In genomic region chr7:44557629-44558028, GRCm38 (mm10) we compare ENCODE assay signal across 25 mouse cellular contexts. TPM values are rescaled to one million over a fixed set of nuclear protein-coding genes. Genes with fewer than 3 reads are reported as not detected.
A peak's percentile ranks its signal among the peaks of the same experiment; 100 is the strongest.
DNase-seq lines count a peak whose midpoint lies in the region; ATAC-seq and TF ChIP-seq lines count a peak whose summit lies in the region.
"Had no signal": no experiment of that assay in that cellular context is flagged by ENCODE, and none has a peak within 500 bp of the region (broad histone marks: within the 10 kb centered on the region; RNA-seq: fewer than 3 reads in every experiment).

No protein-coding gene starts in this region.

- no peak overlapping the region for H3K4me2 ChIP-seq in heart, embryonic 12.5 days
- H3K4me2 ChIP-seq in midbrain, embryonic 16.5 days (ENCODE audit: low read length) = no peak overlapping the region
- H3K4me2 ChIP-seq in midbrain, postnatal 0 days (ENCODE audit: low read depth, low read length, poor library complexity, severe bottlenecking) = no peak overlapping the region
- H3K4me2 ChIP-seq in intestine, postnatal 0 days (replicated peaks; ENCODE audit: low read depth) = no peak overlapping the region
- H3K4me2 ChIP-seq: forebrain, embryonic 13.5 days; heart, embryonic 15.5 days; hindbrain, embryonic 12.5 days; hindbrain, embryonic 15.5 days had no signal

- H3K9ac ChIP-seq in heart, embryonic 12.5 days = peak overlapping the region; percentile 51
- 0 out of 2 replicates have a peak overlapping the region, but pooled peaks have one; percentile 7 for H3K9ac ChIP-seq in midbrain, embryonic 16.5 days (ENCODE audit: low read depth, low read length)
- no peak overlapping the region for H3K9ac ChIP-seq in midbrain, postnatal 0 days (replicated peaks; ENCODE audit: low read length, poor library complexity, severe bottlenecking)
- H3K9ac ChIP-seq in intestine, postnatal 0 days (ENCODE audit: low read depth, low read length) = no peak overlapping the region
- H3K9ac ChIP-seq: forebrain, embryonic 13.5 days; heart, embryonic 15.5 days; hindbrain, embryonic 12.5 days; hindbrain, embryonic 15.5 days had no signal

- H3K9me3 ChIP-seq in heart, embryonic 12.5 days (replicated peaks) = no peaks in the 10 kb centered on the region
- no peaks in the 10 kb centered on the region for H3K9me3 ChIP-seq in midbrain, embryonic 16.5 days (replicated peaks; ENCODE audit: control insufficient read depth, low read length, poor library complexity, severe bottlenecking)
- no peaks in the 10 kb centered on the region for H3K9me3 ChIP-seq in midbrain, postnatal 0 days (ENCODE audit: low read length)
- no peaks in the 10 kb centered on the region for H3K9me3 ChIP-seq in intestine, postnatal 0 days (ENCODE audit: control insufficient read depth)
- H3K9me3 ChIP-seq: forebrain, embryonic 10.5 days; forebrain, embryonic 13.5 days; heart, embryonic 15.5 days; hindbrain, embryonic 12.5 days; hindbrain, embryonic 15.5 days had no signal

- H3K27ac ChIP-seq in heart, embryonic 12.5 days (ENCODE audit: poor library complexity, severe bottlenecking) = no peak overlapping the region
- no peak overlapping the region for H3K27ac ChIP-seq in midbrain, embryonic 16.5 days (ENCODE audit: low read length)
- H3K27ac ChIP-seq in midbrain, postnatal 0 days (ENCODE audit: low read depth, low read length) = no peak overlapping the region
- H3K27ac ChIP-seq in intestine, postnatal 0 days (ENCODE audit: low read depth, low read length) = peak overlapping the region; percentile 70
- H3K27ac ChIP-seq: forebrain, embryonic 10.5 days; forebrain, embryonic 13.5 days; heart, embryonic 15.5 days; hindbrain, embryonic 12.5 days; hindbrain, embryonic 15.5 days had no signal

- intact Hi-C loops in heart, postnatal 25 days (cut with DNase I) = no loop called here

- 58% methylated on average over 2 of the region's 2 CpGs for WGBS in heart, embryonic 12.5 days
- WGBS in midbrain, embryonic 16.5 days = 71% methylated on average over 2 of the region's 2 CpGs
- 71% methylated on average over 2 of the region's 2 CpGs for WGBS in midbrain, postnatal 0 days
- 64% methylated on average over 2 of the region's 2 CpGs for WGBS in intestine, postnatal 0 days

- no peak for DNase-seq in heart, postnatal 25 days (ENCODE audit: low spot score)
- DNase-seq in midbrain, postnatal 0 days (ENCODE audit: low spot score) = no peak
- DNase-seq in layer of hippocampus, adult 18-20 months (ENCODE audit: low spot score in 2 of 2) = no peak
- DNase-seq: adrenal gland, postnatal 10 days; adrenal gland, postnatal 36 days; B cell, adult 2 months; cerebellum, adult 18-20 months; cerebellum, adult 9-10 months; cerebellum, postnatal 14 days; gastrocnemius, postnatal 14 days; heart, adult 18-20 months; heart, postnatal 10 days; kidney, adult 2 months had no signal

- no peak overlapping the region for H3K4me3 ChIP-seq in heart, embryonic 12.5 days
- H3K4me3 ChIP-seq in midbrain, embryonic 16.5 days (ENCODE audit: low read depth, low read length) = no peak overlapping the region
- no peak overlapping the region for H3K4me3 ChIP-seq in midbrain, postnatal 0 days (ENCODE audit: low read depth, low read length)
- H3K4me3 ChIP-seq in intestine, postnatal 0 days (ENCODE audit: low read depth, low read length) = no peak overlapping the region
- H3K4me3 ChIP-seq: forebrain, embryonic 10.5 days; forebrain, embryonic 13.5 days; heart, embryonic 15.5 days; hindbrain, embryonic 12.5 days; hindbrain, embryonic 15.5 days had no signal

- no peaks in the 10 kb centered on the region for H3K36me3 ChIP-seq in heart, embryonic 12.5 days
- no peaks in the 10 kb centered on the region for H3K36me3 ChIP-seq in midbrain, embryonic 16.5 days (ENCODE audit: control insufficient read depth, insufficient read depth, low read length)
- H3K36me3 ChIP-seq in midbrain, postnatal 0 days (ENCODE audit: insufficient read depth, low read length) = no peaks in the 10 kb centered on the region
- H3K36me3 ChIP-seq in intestine, postnatal 0 days (ENCODE audit: control insufficient read depth, insufficient read depth) = no peaks in the 10 kb centered on the region
- H3K36me3 ChIP-seq: heart, embryonic 15.5 days; hindbrain, embryonic 12.5 days; hindbrain, embryonic 15.5 days had no signal

- ATAC-seq in heart, embryonic 12.5 days (ENCODE audit: insufficient number of reproducible peaks, low FRiP score) = no peak
- ATAC-seq in midbrain, embryonic 16.5 days = no peak
- ATAC-seq in midbrain, postnatal 0 days (ENCODE audit: low FRiP score) = no peak
- ATAC-seq in intestine, postnatal 0 days = no peak
- ATAC-seq: activated CD4-positive, CD25-positive, alpha-beta regulatory T cell, adult 4 months; forebrain, embryonic 13.5 days; forebrain, embryonic 16.5 days had no signal

- H3K27me3 ChIP-seq in heart, embryonic 12.5 days (replicated peaks) = peaks cover 15% of the 10 kb centered on the region; the same call in 1 of the 2 replicates
- H3K27me3 ChIP-seq in midbrain, embryonic 16.5 days (ENCODE audit: control insufficient read depth, insufficient read depth, low read depth, low read length) = peaks cover 6% of the 10 kb centered on the region; the same call in 1 of the 2 replicates
- 0 out of 2 replicates have a peak, but pooled peaks cover 3% of the 10 kb centered on the region for H3K27me3 ChIP-seq in midbrain, postnatal 0 days (ENCODE audit: insufficient read depth, low read length)
- H3K27me3 ChIP-seq in intestine, postnatal 0 days (replicated peaks; ENCODE audit: control insufficient read depth, insufficient read depth, low read length) = no peaks in the 10 kb centered on the region
- H3K27me3 ChIP-seq: hindbrain, embryonic 15.5 days had no signal

- peaks cover 11% of the 10 kb centered on the region for H3K4me1 ChIP-seq in heart, embryonic 12.5 days (replicated peaks)
- peaks cover 11% of the 10 kb centered on the region for H3K4me1 ChIP-seq in midbrain, embryonic 16.5 days (ENCODE audit: control insufficient read depth, insufficient read depth, low read length)
- H3K4me1 ChIP-seq in midbrain, postnatal 0 days (ENCODE audit: insufficient read depth, low read length) = 0 out of 2 replicates have a peak, but pooled peaks cover 4% of the 10 kb centered on the region
- no peaks in the 10 kb centered on the region for H3K4me1 ChIP-seq in intestine, postnatal 0 days (replicated peaks; ENCODE audit: control insufficient read depth, insufficient read depth, low read length)

- no peak for TF ChIP-seq CTCF in midbrain, postnatal 0 days (IDR thresholded peaks at IDR 0.05)
- TF ChIP-seq CTCF in intestine, postnatal 0 days (IDR thresholded peaks at IDR 0.05; ENCODE audit: low read depth) = no peak

RNA-seq across cellular contexts. Expression of gene Nr1h2, which starts 3.9 kb away (rescaled TPM):
- 54.7 and 55.3 TPM in 2 replicates for polyA plus RNA-seq in heart, embryonic 12.5 days (2016; fragmentation: Nextera tagmentation; extraction: Ambion mirVana)
- total RNA-seq in heart, postnatal 25 days (2021) = 10 to 100 TPM; 40.7 to 48.4 TPM
- 54.1 and 58.1 TPM in 2 replicates for polyA plus RNA-seq in midbrain, embryonic 16.5 days (2015; fragmentation: Nextera tagmentation; extraction: Ambion mirVana)
- 46.8 and 47.7 TPM in 2 replicates for total RNA-seq in midbrain, postnatal 0 days (2014; rRNA removed)
- polyA plus RNA-seq in midbrain, postnatal 0 days (2015; fragmentation: Nextera tagmentation; extraction: Ambion mirVana) = 41.2 and 48.0 TPM in 2 replicates
- polyA plus RNA-seq in intestine, postnatal 0 days (2015; fragmentation: Nextera tagmentation; extraction: Ambion mirVana) = 71.3 and 73.9 TPM in 2 replicates
- 10 to 100 TPM; 64.9 to 68.5 TPM for total RNA-seq in layer of hippocampus, adult 18-20 months (2021)

RNA-seq across cellular contexts. Expression of gene Pold1, which starts 9.0 kb away (rescaled TPM):
- 63.1 and 68.1 TPM in 2 replicates for polyA plus RNA-seq in heart, embryonic 12.5 days (2016; fragmentation: Nextera tagmentation; extraction: Ambion mirVana)
- 10 to 100 TPM; 12.5 to 12.8 TPM for total RNA-seq in heart, postnatal 25 days (2021)
- polyA plus RNA-seq in midbrain, embryonic 16.5 days (2015; fragmentation: Nextera tagmentation; extraction: Ambion mirVana) = 19.4 and 20.1 TPM in 2 replicates
- total RNA-seq in midbrain, postnatal 0 days (2014; rRNA removed) = 12.9 and 17.5 TPM in 2 replicates
- polyA plus RNA-seq in midbrain, postnatal 0 days (2015; fragmentation: Nextera tagmentation; extraction: Ambion mirVana) = 8.8 and 9.6 TPM in 2 replicates
- polyA plus RNA-seq in intestine, postnatal 0 days (2015; fragmentation: Nextera tagmentation; extraction: Ambion mirVana) = 16.8 and 18.3 TPM in 2 replicates
- total RNA-seq in layer of hippocampus, adult 18-20 months (2021) = 10 to 100 TPM in 1 of 2 experiments, 1 to 10 TPM in 1; 9.4 to 13.2 TPM

RNA-seq across cellular contexts. Expression of gene Napsa, which starts 14.6 kb away (rescaled TPM):
- 0.12 TPM in 1 of 2 replicates, not detected in the other for polyA plus RNA-seq in heart, embryonic 12.5 days (2016; fragmentation: Nextera tagmentation; extraction: Ambion mirVana)
- total RNA-seq in heart, postnatal 25 days (2021) = under 1 TPM; 0.31 to 0.64 TPM
- polyA plus RNA-seq in midbrain, embryonic 16.5 days (2015; fragmentation: Nextera tagmentation; extraction: Ambion mirVana) = 0.77 and 1.9 TPM in 2 replicates
- not detected in 2 replicates for total RNA-seq in midbrain, postnatal 0 days (2014; rRNA removed)
- 0.79 and 0.82 TPM in 2 replicates for polyA plus RNA-seq in midbrain, postnatal 0 days (2015; fragmentation: Nextera tagmentation; extraction: Ambion mirVana)
- 0.99 and 1.1 TPM in 2 replicates for polyA plus RNA-seq in intestine, postnatal 0 days (2015; fragmentation: Nextera tagmentation; extraction: Ambion mirVana)
- not detected for total RNA-seq in layer of hippocampus, adult 18-20 months (2021)
- total RNA-seq: gastrocnemius, postnatal 14 days had no signal

RNA-seq across cellular contexts. Expression of gene Spib, which starts 25.8 kb away (rescaled TPM):
- polyA plus RNA-seq in heart, embryonic 12.5 days (2016; fragmentation: Nextera tagmentation; extraction: Ambion mirVana) = 0.15 TPM in 1 of 2 replicates, not detected in the other
- under 1 TPM; 0.18 to 0.53 TPM for total RNA-seq in heart, postnatal 25 days (2021)
- polyA plus RNA-seq in midbrain, embryonic 16.5 days (2015; fragmentation: Nextera tagmentation; extraction: Ambion mirVana) = not detected in 2 replicates
- 0.19 TPM in 1 of 2 replicates, not detected in the other for total RNA-seq in midbrain, postnatal 0 days (2014; rRNA removed)
- 0.14 TPM in 1 of 2 replicates, not detected in the other for polyA plus RNA-seq in midbrain, postnatal 0 days (2015; fragmentation: Nextera tagmentation; extraction: Ambion mirVana)
- 0.17 and 0.33 TPM in 2 replicates for polyA plus RNA-seq in intestine, postnatal 0 days (2015; fragmentation: Nextera tagmentation; extraction: Ambion mirVana)
- total RNA-seq in layer of hippocampus, adult 18-20 months (2021) = not detected
- total RNA-seq: hematopoietic stem cell, adult 5-6 weeks had no signal
- polyA plus RNA-seq: embryonic facial prominence, embryonic 11.5 days; forebrain, embryonic 10.5 days; forebrain, embryonic 13.5 days; forebrain, embryonic 16.5 days; hindbrain, embryonic 15.5 days had no signal

RNA-seq across cellular contexts. Expression of gene Kcnc3, which starts 32.8 kb away (rescaled TPM):
- 0.15 and 0.17 TPM in 2 replicates for polyA plus RNA-seq in heart, embryonic 12.5 days (2016; fragmentation: Nextera tagmentation; extraction: Ambion mirVana)
- total RNA-seq in heart, postnatal 25 days (2021) = 1 to 10 TPM; 1.9 to 2.3 TPM
- polyA plus RNA-seq in midbrain, embryonic 16.5 days (2015; fragmentation: Nextera tagmentation; extraction: Ambion mirVana) = 5.5 and 6.4 TPM in 2 replicates
- total RNA-seq in midbrain, postnatal 0 days (2014; rRNA removed) = 17.2 and 25.4 TPM in 2 replicates
- polyA plus RNA-seq in midbrain, postnatal 0 days (2015; fragmentation: Nextera tagmentation; extraction: Ambion mirVana) = 6.2 and 6.6 TPM in 2 replicates
- polyA plus RNA-seq in intestine, postnatal 0 days (2015; fragmentation: Nextera tagmentation; extraction: Ambion mirVana) = 0.20 TPM in 2 replicates
- total RNA-seq in layer of hippocampus, adult 18-20 months (2021) = 100 to 1,000 TPM; 164 to 170 TPM
- total RNA-seq: hematopoietic stem cell, adult 5-6 weeks had no signal
- polyA plus RNA-seq: activated CD4-positive, CD25-positive, alpha-beta regulatory T cell, adult 4 months had no signal

Comparison
In these comparisons a context has a peak if more than half of its experiments do, and no peak if none do; other contexts are left out.
1. H3K9ac ChIP-seq: peak in heart, embryonic 12.5 days (single experiment) and midbrain, embryonic 16.5 days (single experiment); none in midbrain, postnatal 0 days (single experiment) and intestine, postnatal 0 days (single experiment).